Mouse (Mus musculus): ENCODE data around the gene Vrk2. TPM values are rescaled to one million over a fixed set of nuclear protein-coding genes. Genes with fewer than 3 reads are reported as not detected.

The Vrk2 gene
- polyA plus RNA-seq, 1 experiment from 2014 or later: 23.4 TPM

DNA sequence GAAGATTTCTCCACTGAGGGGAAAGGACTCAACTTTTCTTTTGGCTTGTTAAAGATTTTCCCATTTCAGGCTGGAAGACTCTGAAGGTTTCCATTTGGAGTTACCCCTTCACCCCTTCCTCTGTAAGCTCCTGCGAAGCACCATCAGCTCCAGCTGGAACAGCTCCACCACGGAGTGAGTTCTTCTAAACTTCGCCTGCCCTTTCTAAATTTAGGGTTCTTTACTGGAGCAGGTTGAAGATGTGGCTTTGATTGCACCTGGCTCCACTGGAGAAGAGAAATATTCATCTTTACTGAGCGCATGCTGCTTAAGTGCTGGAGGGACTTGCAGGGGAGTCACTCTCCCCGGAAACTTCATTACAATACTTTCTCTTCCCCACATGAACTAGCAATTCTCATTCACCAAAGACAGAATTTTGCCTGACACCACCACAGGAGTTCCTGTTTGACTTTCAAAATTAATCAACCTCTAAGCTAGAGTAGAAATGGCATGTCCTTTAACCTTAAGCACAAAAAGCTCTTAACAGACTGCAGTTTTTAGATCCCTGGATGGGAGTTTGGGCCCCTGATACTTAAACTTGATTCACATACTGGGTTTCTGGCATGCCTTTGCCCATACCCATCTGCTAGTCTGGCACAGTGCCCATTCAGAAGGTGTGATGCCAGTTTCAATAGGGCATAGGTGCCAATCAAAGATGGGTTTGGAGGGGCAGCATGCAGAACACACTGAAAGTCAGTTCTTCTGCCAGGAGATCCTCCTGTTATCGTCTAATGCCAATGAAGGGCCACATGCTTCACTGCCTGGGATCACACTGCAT is 7.2 kb downstream of the Vrk2 start:
- Histone ChIP-seq H3K9ac (ENCODE audit: low read depth, low read length) (no peak overlapping the region), H3K27me3 (ENCODE audit: control insufficient read depth, insufficient read depth, low read length) (no peaks in the 10 kb centered on the region), H3K4me3 (ENCODE audit: low read depth, low read length) (no peak overlapping the region), H3K36me3 (ENCODE audit: control insufficient read depth, insufficient read depth, low read length) (no peaks in the 10 kb centered on the region), H3K4me1 (replicated peaks; ENCODE audit: control insufficient read depth, insufficient read depth, low read length) (no peaks in the 10 kb centered on the region), H3K27ac (ENCODE audit: low read depth, low read length) (no peak overlapping the region), H3K4me2 (replicated peaks; ENCODE audit: low read depth, low read length) (no peak overlapping the region), H3K9me3 (ENCODE audit: control insufficient read depth, low read length) (no peaks in the 10 kb centered on the region)
- 82% methylated on average over 6 of the region's 6 CpGs for WGBS
- DNase-seq (ENCODE audit: low spot score) (no peak), ATAC-seq (ENCODE audit: low FRiP score) (no peak)

DNA sequence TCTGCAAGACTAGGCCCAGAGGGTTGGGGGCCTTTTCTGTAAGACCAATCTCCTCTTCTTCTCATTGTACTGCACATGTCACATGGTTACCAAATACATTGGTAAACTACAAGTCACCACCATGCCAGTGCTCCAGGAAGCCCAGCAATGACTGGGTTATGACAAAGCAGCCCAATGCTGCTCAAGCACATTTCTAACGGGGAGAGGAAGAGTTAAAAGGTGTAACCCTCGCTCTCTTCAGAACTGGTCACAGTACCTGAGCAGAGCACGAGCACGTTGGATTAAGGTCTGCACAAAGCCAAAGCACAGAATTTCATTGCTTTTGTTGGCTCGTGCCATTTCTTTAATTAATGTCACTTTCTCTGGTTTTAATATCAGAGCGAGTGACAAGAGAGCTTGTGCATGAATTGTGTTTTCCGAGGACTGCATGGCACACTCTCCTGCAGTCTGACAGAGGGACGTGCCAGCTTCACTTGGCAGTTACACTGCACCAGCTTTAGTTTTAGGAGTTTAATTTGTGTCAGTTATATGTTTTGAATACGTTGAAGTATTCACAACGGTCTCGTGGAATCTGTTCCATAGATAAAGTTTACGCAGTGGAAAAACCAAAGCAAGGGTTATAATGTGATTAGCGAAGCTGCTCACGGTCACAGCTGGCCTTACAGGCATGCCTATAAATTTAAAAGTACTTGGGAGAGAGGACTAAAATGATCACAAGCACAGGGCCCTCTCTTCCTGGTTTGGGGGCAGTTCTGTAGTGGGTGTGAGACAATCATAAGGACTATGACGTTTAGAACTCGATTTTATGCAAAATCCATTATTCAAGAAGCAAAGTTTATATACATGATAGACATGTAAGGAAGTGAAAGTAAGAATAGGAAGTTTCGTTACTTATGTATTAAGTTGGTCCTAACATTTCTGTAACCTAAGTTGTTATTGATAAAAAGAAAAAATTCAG is 8.1 kb downstream of the Vrk2 start:
- H3K4me2 ChIP-seq (replicated peaks; ENCODE audit: low read depth, low read length): no peak overlapping the region
- DNase-seq (ENCODE audit: low spot score): no peak

DNA sequence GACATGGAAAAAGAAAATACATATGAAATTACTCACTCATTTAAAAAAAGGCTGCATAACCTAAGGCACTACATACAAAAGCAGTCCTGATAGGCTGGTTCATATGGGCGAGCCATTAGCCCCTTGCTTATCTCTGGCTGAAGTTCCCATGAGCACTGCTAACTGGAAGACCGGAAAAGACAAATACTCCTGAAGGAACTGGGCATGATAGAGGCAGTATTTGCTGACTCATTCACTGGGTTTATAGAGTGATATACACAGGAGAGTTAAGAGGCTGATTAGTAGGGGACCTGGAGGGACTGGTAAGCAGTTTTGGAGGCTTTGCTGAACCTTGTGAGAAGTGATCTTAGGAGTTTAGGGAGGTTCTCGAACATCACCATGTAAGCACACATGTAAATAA is 42.2 kb downstream of the Vrk2 start:
- 92% methylated on average over 3 of the region's 3 CpGs for WGBS
- DNase-seq (ENCODE audit: low spot score) (no peak), ATAC-seq (ENCODE audit: low FRiP score) (no peak)
- no peak overlapping the region for H3K9ac ChIP-seq (ENCODE audit: low read depth, low read length)
- H3K4me3 ChIP-seq (ENCODE audit: low read depth, low read length): no peak overlapping the region
- no peaks in the 10 kb centered on the region for H3K9me3 ChIP-seq (ENCODE audit: control insufficient read depth, low read length)
- H3K27ac ChIP-seq (ENCODE audit: low read depth, low read length): no peak overlapping the region
- no peaks in the 10 kb centered on the region for H3K36me3 ChIP-seq (ENCODE audit: control insufficient read depth, insufficient read depth, low read length)
- H3K27me3 ChIP-seq (ENCODE audit: control insufficient read depth, insufficient read depth, low read length): no peaks in the 10 kb centered on the region
- no peak overlapping the region for H3K4me2 ChIP-seq (replicated peaks; ENCODE audit: low read depth, low read length)
- no peaks in the 10 kb centered on the region for H3K4me1 ChIP-seq (replicated peaks; ENCODE audit: control insufficient read depth, insufficient read depth, low read length)

More for the DNA sequence above, 8.1 kb downstream of the Vrk2 start:
- H3K4me1 ChIP-seq (replicated peaks; ENCODE audit: control insufficient read depth, insufficient read depth, low read length): no peaks in the 10 kb centered on the region
- WGBS: 90% methylated on average over 17 of the region's 17 CpGs
- H3K9ac ChIP-seq (ENCODE audit: low read depth, low read length): no peak overlapping the region
- no peak overlapping the region for H3K4me3 ChIP-seq (ENCODE audit: low read depth, low read length)
- no peaks in the 10 kb centered on the region for H3K27me3 ChIP-seq (ENCODE audit: control insufficient read depth, insufficient read depth, low read length)
- H3K9me3 ChIP-seq (ENCODE audit: control insufficient read depth, low read length): no peaks in the 10 kb centered on the region
- H3K36me3 ChIP-seq (ENCODE audit: control insufficient read depth, insufficient read depth, low read length): no peaks in the 10 kb centered on the region
- H3K27ac ChIP-seq (ENCODE audit: low read depth, low read length): no peak overlapping the region
- ATAC-seq (ENCODE audit: low FRiP score): no peak

- no peak overlapping the region for H3K4me2 ChIP-seq (replicated peaks; ENCODE audit: low read depth, low read length)
- no peak overlapping the region for H3K27ac ChIP-seq (ENCODE audit: low read depth, low read length)
- no peak for ATAC-seq (ENCODE audit: low FRiP score)
- no peak overlapping the region for H3K9ac ChIP-seq (ENCODE audit: low read depth, low read length)
- H3K4me1 ChIP-seq (replicated peaks; ENCODE audit: control insufficient read depth, insufficient read depth, low read length): no peaks in the 10 kb centered on the region
- no peaks in the 10 kb centered on the region for H3K27me3 ChIP-seq (ENCODE audit: control insufficient read depth, insufficient read depth, low read length)
- H3K9me3 ChIP-seq (ENCODE audit: control insufficient read depth, low read length): no peaks in the 10 kb centered on the region
- WGBS: 94% methylated on average over 5 of the region's 5 CpGs
- no peak for DNase-seq (ENCODE audit: low spot score)
- no peaks in the 10 kb centered on the region for H3K36me3 ChIP-seq (ENCODE audit: control insufficient read depth, insufficient read depth, low read length)
- no peak overlapping the region for H3K4me3 ChIP-seq (ENCODE audit: low read depth, low read length)
Measured at GRCm38 (mm10) chr11:26537816-26538215, 56.0 kb downstream of the Vrk2 start.

DNA sequence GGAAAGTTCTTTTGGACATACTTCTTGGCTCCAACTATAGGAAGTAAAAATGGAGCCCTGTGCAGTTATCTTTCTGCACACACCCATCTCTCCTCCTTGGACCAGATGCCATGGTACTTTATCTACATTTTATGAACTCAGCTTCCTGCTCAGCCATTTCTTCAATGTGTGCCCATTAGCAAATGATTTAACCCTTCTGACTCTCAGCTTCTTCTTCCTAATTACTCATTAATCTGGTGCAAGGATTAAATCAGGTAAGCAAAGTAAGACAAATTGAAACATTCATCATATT is 60.0 kb downstream of the Vrk2 start:
- no peak overlapping the region for H3K4me3 ChIP-seq (ENCODE audit: low read depth, low read length)
- no peaks in the 10 kb centered on the region for H3K36me3 ChIP-seq (ENCODE audit: control insufficient read depth, insufficient read depth, low read length)
- no peak for ATAC-seq (ENCODE audit: low FRiP score)
- no peak overlapping the region for H3K27ac ChIP-seq (ENCODE audit: low read depth, low read length)
- DNase-seq (ENCODE audit: low spot score): no peak
- no peak overlapping the region for H3K4me2 ChIP-seq (replicated peaks; ENCODE audit: low read depth, low read length)
- no peaks in the 10 kb centered on the region for H3K9me3 ChIP-seq (ENCODE audit: control insufficient read depth, low read length)
- no peak overlapping the region for H3K9ac ChIP-seq (ENCODE audit: low read depth, low read length)
- H3K4me1 ChIP-seq (replicated peaks; ENCODE audit: control insufficient read depth, insufficient read depth, low read length): no peaks in the 10 kb centered on the region
- no peaks in the 10 kb centered on the region for H3K27me3 ChIP-seq (ENCODE audit: control insufficient read depth, insufficient read depth, low read length)

- 83% methylated on average over 5 of the region's 5 CpGs for WGBS
- no peak for ATAC-seq (ENCODE audit: low FRiP score)
- Histone ChIP-seq H3K4me2 (replicated peaks; ENCODE audit: low read depth, low read length) (no peak overlapping the region), H3K9me3 (ENCODE audit: control insufficient read depth, low read length) (no peaks in the 10 kb centered on the region), H3K9ac (ENCODE audit: low read depth, low read length) (no peak overlapping the region), H3K27me3 (ENCODE audit: control insufficient read depth, insufficient read depth, low read length) (no peaks in the 10 kb centered on the region), H3K4me1 (replicated peaks; ENCODE audit: control insufficient read depth, insufficient read depth, low read length) (no peaks in the 10 kb centered on the region), H3K36me3 (ENCODE audit: control insufficient read depth, insufficient read depth, low read length) (no peaks in the 10 kb centered on the region), H3K4me3 (ENCODE audit: low read depth, low read length) (no peak overlapping the region), H3K27ac (ENCODE audit: low read depth, low read length) (no peak overlapping the region)
- no peak for DNase-seq (ENCODE audit: low spot score)
Measured at GRCm38 (mm10) chr11:26532994-26533827, 60.6 kb downstream of the Vrk2 start.

DNA sequence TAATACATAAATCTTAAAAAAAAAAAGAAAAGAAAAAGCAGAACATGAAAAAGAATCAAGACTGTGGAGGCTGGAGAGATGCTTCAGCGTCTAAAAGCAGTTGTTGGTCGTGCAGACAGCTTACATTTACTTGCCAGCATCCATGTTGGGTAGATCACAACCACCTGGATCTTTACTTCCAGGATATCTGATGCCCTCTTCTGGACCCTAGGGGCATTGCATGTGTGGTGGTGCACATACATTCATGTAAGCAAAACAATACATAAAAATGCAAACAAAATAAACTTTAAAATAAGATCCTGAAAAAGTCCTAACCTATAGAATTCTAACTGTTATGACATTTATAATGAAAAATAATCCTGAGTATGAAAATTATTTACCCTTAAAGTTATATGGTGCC is 66.9 kb downstream of the Vrk2 start:
- Histone ChIP-seq H3K36me3 (ENCODE audit: control insufficient read depth, insufficient read depth, low read length) (no peaks in the 10 kb centered on the region), H3K4me2 (replicated peaks; ENCODE audit: low read depth, low read length) (no peak overlapping the region), H3K4me3 (ENCODE audit: low read depth, low read length) (no peak overlapping the region), H3K9ac (ENCODE audit: low read depth, low read length) (no peak overlapping the region), H3K27ac (ENCODE audit: low read depth, low read length) (no peak overlapping the region), H3K9me3 (ENCODE audit: control insufficient read depth, low read length) (no peaks in the 10 kb centered on the region), H3K4me1 (replicated peaks; ENCODE audit: control insufficient read depth, insufficient read depth, low read length) (no peaks in the 10 kb centered on the region), H3K27me3 (ENCODE audit: control insufficient read depth, insufficient read depth, low read length) (no peaks in the 10 kb centered on the region)
- 98% methylated on average over 2 of the region's 2 CpGs for WGBS
- DNase-seq (ENCODE audit: low spot score): peak; percentile 19
- ATAC-seq (ENCODE audit: low FRiP score): no peak

DNA sequence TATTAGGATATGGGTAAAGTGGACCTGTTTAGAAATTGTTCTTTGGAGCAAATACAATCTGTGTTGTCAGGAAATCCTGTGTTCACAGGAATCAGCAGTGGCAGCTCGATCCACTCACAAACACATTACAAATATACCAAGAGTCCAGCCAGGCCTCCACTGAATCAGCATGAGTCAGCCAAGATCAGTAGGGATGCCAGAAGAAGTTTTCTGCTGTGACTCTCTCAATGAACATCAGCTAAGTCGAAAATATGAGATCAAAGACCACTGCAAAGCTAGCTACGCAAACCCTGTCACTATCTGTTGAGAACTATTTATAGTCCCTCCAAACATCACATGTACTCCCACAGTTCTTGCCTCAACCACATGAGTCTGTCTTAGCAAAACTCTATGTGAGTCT is 74.8 kb downstream of the Vrk2 start:
- DNase-seq (ENCODE audit: low spot score) (no peak), ATAC-seq (ENCODE audit: low FRiP score) (no peak)
- no peak overlapping the region for H3K4me2 ChIP-seq (replicated peaks; ENCODE audit: low read depth, low read length)
- H3K27me3 ChIP-seq (ENCODE audit: control insufficient read depth, insufficient read depth, low read length): no peaks in the 10 kb centered on the region
- H3K9me3 ChIP-seq (ENCODE audit: control insufficient read depth, low read length): no peaks in the 10 kb centered on the region
- H3K4me1 ChIP-seq (replicated peaks; ENCODE audit: control insufficient read depth, insufficient read depth, low read length): no peaks in the 10 kb centered on the region
- no peak overlapping the region for H3K27ac ChIP-seq (ENCODE audit: low read depth, low read length)
- no peak overlapping the region for H3K4me3 ChIP-seq (ENCODE audit: low read depth, low read length)
- no peak overlapping the region for H3K9ac ChIP-seq (ENCODE audit: low read depth, low read length)
- H3K36me3 ChIP-seq (ENCODE audit: control insufficient read depth, insufficient read depth, low read length): no peaks in the 10 kb centered on the region
- WGBS: 88% methylated on average over 3 of the region's 3 CpGs

Measured in hindbrain, embryonic 11.5 days (tissue).